Mouse (Mus musculus): ENCODE measurements around the gene Fstl4. TPM values are rescaled to one million over a fixed set of nuclear protein-coding genes. Genes with fewer than 3 reads are reported as not detected.

The Fstl4 gene
- polyA plus RNA-seq, 1 experiment from 2014 or later: 1.7 TPM

- Histone ChIP-seq H3K4me2 (replicated peaks; ENCODE audit: low read depth, low read length) (no peak overlapping the region), H3K27me3 (ENCODE audit: control insufficient read depth, insufficient read depth, low read length) (no peaks in the 10 kb centered on the region), H3K9me3 (ENCODE audit: control insufficient read depth, low read depth, low read length) (no peaks in the 10 kb centered on the region), H3K4me1 (ENCODE audit: control insufficient read depth, insufficient read depth, low read length) (no peaks in the 10 kb centered on the region), H3K27ac (ENCODE audit: low read length) (no peak overlapping the region), H3K4me3 (ENCODE audit: low read depth, low read length) (no peak overlapping the region), H3K9ac (replicated peaks; ENCODE audit: low read depth, low read length) (no peak overlapping the region), H3K36me3 (ENCODE audit: control insufficient read depth, insufficient read depth, low read length) (no peaks in the 10 kb centered on the region)
- no peak for ATAC-seq (ENCODE audit: insufficient number of reproducible peaks, insufficient read depth, low FRiP score, low read depth)
- WGBS: 86% methylated on average over 5 of the region's 5 CpGs
Measured at GRCm38 (mm10) chr11:52782426-52782825, 18.0 kb downstream of the Fstl4 start.

- Histone ChIP-seq H3K4me2 (replicated peaks; ENCODE audit: low read depth, low read length) (no peak overlapping the region), H3K4me3 (ENCODE audit: low read depth, low read length) (no peak overlapping the region), H3K36me3 (ENCODE audit: control insufficient read depth, insufficient read depth, low read length) (no peaks in the 10 kb centered on the region), H3K27me3 (ENCODE audit: control insufficient read depth, insufficient read depth, low read length) (no peaks in the 10 kb centered on the region), H3K4me1 (ENCODE audit: control insufficient read depth, insufficient read depth, low read length) (no peaks in the 10 kb centered on the region), H3K9me3 (ENCODE audit: control insufficient read depth, low read depth, low read length) (no peaks in the 10 kb centered on the region), H3K27ac (ENCODE audit: low read length) (no peak overlapping the region), H3K9ac (replicated peaks; ENCODE audit: low read depth, low read length) (no peak overlapping the region)
- ATAC-seq (ENCODE audit: insufficient number of reproducible peaks, insufficient read depth, low FRiP score, low read depth): no peak
- WGBS: 76% methylated on average over 5 of the region's 5 CpGs
Measured at GRCm38 (mm10) chr11:52794331-52794730, 29.9 kb downstream of the Fstl4 start.

- Histone ChIP-seq H3K4me1 (ENCODE audit: control insufficient read depth, insufficient read depth, low read length) (no peaks in the 10 kb centered on the region), H3K27ac (ENCODE audit: low read length) (no peak overlapping the region), H3K27me3 (ENCODE audit: control insufficient read depth, insufficient read depth, low read length) (no peaks in the 10 kb centered on the region), H3K9ac (replicated peaks; ENCODE audit: low read depth, low read length) (no peak overlapping the region), H3K4me2 (replicated peaks; ENCODE audit: low read depth, low read length) (no peak overlapping the region), H3K4me3 (ENCODE audit: low read depth, low read length) (no peak overlapping the region), H3K36me3 (ENCODE audit: control insufficient read depth, insufficient read depth, low read length) (no peaks in the 10 kb centered on the region), H3K9me3 (ENCODE audit: control insufficient read depth, low read depth, low read length) (no peaks in the 10 kb centered on the region)
- 84% methylated on average over 2 of the region's 2 CpGs for WGBS
- no peak for ATAC-seq (ENCODE audit: insufficient number of reproducible peaks, insufficient read depth, low FRiP score, low read depth)
Measured at GRCm38 (mm10) chr11:52809542-52809941, 45.1 kb downstream of the Fstl4 start.

- Histone ChIP-seq H3K27ac (ENCODE audit: low read length) (no peak overlapping the region), H3K36me3 (ENCODE audit: control insufficient read depth, insufficient read depth, low read length) (no peaks in the 10 kb centered on the region), H3K4me1 (ENCODE audit: control insufficient read depth, insufficient read depth, low read length) (no peaks in the 10 kb centered on the region), H3K9me3 (ENCODE audit: control insufficient read depth, low read depth, low read length) (no peaks in the 10 kb centered on the region), H3K4me3 (ENCODE audit: low read depth, low read length) (no peak overlapping the region), H3K4me2 (replicated peaks; ENCODE audit: low read depth, low read length) (no peak overlapping the region), H3K9ac (replicated peaks; ENCODE audit: low read depth, low read length) (no peak overlapping the region), H3K27me3 (ENCODE audit: control insufficient read depth, insufficient read depth, low read length) (no peaks in the 10 kb centered on the region)
- no peak for ATAC-seq (ENCODE audit: insufficient number of reproducible peaks, insufficient read depth, low FRiP score, low read depth)
- 77% methylated on average over 4 of the region's 4 CpGs for WGBS
Measured at GRCm38 (mm10) chr11:52816004-52816403, 51.6 kb downstream of the Fstl4 start.

- Histone ChIP-seq H3K27ac (ENCODE audit: low read length) (no peak overlapping the region), H3K9me3 (ENCODE audit: control insufficient read depth, low read depth, low read length) (no peaks in the 10 kb centered on the region), H3K9ac (replicated peaks; ENCODE audit: low read depth, low read length) (no peak overlapping the region), H3K4me1 (ENCODE audit: control insufficient read depth, insufficient read depth, low read length) (no peaks in the 10 kb centered on the region), H3K4me2 (replicated peaks; ENCODE audit: low read depth, low read length) (no peak overlapping the region), H3K4me3 (ENCODE audit: low read depth, low read length) (no peak overlapping the region), H3K27me3 (ENCODE audit: control insufficient read depth, insufficient read depth, low read length) (no peaks in the 10 kb centered on the region), H3K36me3 (ENCODE audit: control insufficient read depth, insufficient read depth, low read length) (no peaks in the 10 kb centered on the region)
- WGBS: 15% methylated on average over 2 of the region's 2 CpGs
- no peak for ATAC-seq (ENCODE audit: insufficient number of reproducible peaks, insufficient read depth, low FRiP score, low read depth)
Measured at GRCm38 (mm10) chr11:52820336-52820905, 56.0 kb downstream of the Fstl4 start.

GRCm38 (mm10) chr11:52826591-52826990, 62.2 kb downstream of the Fstl4 start:
- H3K36me3 ChIP-seq (ENCODE audit: control insufficient read depth, insufficient read depth, low read length): no peaks in the 10 kb centered on the region
- no peak overlapping the region for H3K27ac ChIP-seq (ENCODE audit: low read length)
- no peak for ATAC-seq (ENCODE audit: insufficient number of reproducible peaks, insufficient read depth, low FRiP score, low read depth)
- WGBS: 82% methylated on average over 2 of the region's 2 CpGs
- H3K27me3 ChIP-seq (ENCODE audit: control insufficient read depth, insufficient read depth, low read length): no peaks in the 10 kb centered on the region
- no peaks in the 10 kb centered on the region for H3K4me1 ChIP-seq (ENCODE audit: control insufficient read depth, insufficient read depth, low read length)
- no peak overlapping the region for H3K4me3 ChIP-seq (ENCODE audit: low read depth, low read length)
- no peaks in the 10 kb centered on the region for H3K9me3 ChIP-seq (ENCODE audit: control insufficient read depth, low read depth, low read length)
- H3K4me2 ChIP-seq (replicated peaks; ENCODE audit: low read depth, low read length): no peak overlapping the region
- no peak overlapping the region for H3K9ac ChIP-seq (replicated peaks; ENCODE audit: low read depth, low read length)

GRCm38 (mm10) chr11:52831631-52832310, 67.3 kb downstream of the Fstl4 start:
- Histone ChIP-seq H3K9ac (replicated peaks; ENCODE audit: low read depth, low read length) (no peak overlapping the region), H3K4me2 (replicated peaks; ENCODE audit: low read depth, low read length) (no peak overlapping the region), H3K4me3 (ENCODE audit: low read depth, low read length) (no peak overlapping the region), H3K27ac (ENCODE audit: low read length) (no peak overlapping the region), H3K9me3 (ENCODE audit: control insufficient read depth, low read depth, low read length) (no peaks in the 10 kb centered on the region), H3K27me3 (ENCODE audit: control insufficient read depth, insufficient read depth, low read length) (no peaks in the 10 kb centered on the region), H3K4me1 (ENCODE audit: control insufficient read depth, insufficient read depth, low read length) (no peaks in the 10 kb centered on the region), H3K36me3 (ENCODE audit: control insufficient read depth, insufficient read depth, low read length) (no peaks in the 10 kb centered on the region)
- ATAC-seq (ENCODE audit: insufficient number of reproducible peaks, insufficient read depth, low FRiP score, low read depth): no peak
- WGBS: 81% methylated on average over 12 of the region's 12 CpGs

- WGBS: 85% methylated on average over 1 of the region's 1 CpGs
- H3K9ac ChIP-seq (replicated peaks; ENCODE audit: low read depth, low read length): no peak overlapping the region
- no peaks in the 10 kb centered on the region for H3K9me3 ChIP-seq (ENCODE audit: control insufficient read depth, low read depth, low read length)
- H3K27ac ChIP-seq (ENCODE audit: low read length): no peak overlapping the region
- H3K4me1 ChIP-seq (ENCODE audit: control insufficient read depth, insufficient read depth, low read length): no peaks in the 10 kb centered on the region
- H3K4me3 ChIP-seq (ENCODE audit: low read depth, low read length): no peak overlapping the region
- H3K4me2 ChIP-seq (replicated peaks; ENCODE audit: low read depth, low read length): no peak overlapping the region
- no peaks in the 10 kb centered on the region for H3K36me3 ChIP-seq (ENCODE audit: control insufficient read depth, insufficient read depth, low read length)
- no peak for ATAC-seq (ENCODE audit: insufficient number of reproducible peaks, insufficient read depth, low FRiP score, low read depth)
- no peaks in the 10 kb centered on the region for H3K27me3 ChIP-seq (ENCODE audit: control insufficient read depth, insufficient read depth, low read length)
Measured at GRCm38 (mm10) chr11:52832311-52832675, 67.9 kb downstream of the Fstl4 start.

GRCm38 (mm10) chr11:52848691-52849090, 84.3 kb downstream of the Fstl4 start:
- H3K27me3 ChIP-seq (ENCODE audit: control insufficient read depth, insufficient read depth, low read length): no peaks in the 10 kb centered on the region
- no peak overlapping the region for H3K4me3 ChIP-seq (ENCODE audit: low read depth, low read length)
- H3K36me3 ChIP-seq (ENCODE audit: control insufficient read depth, insufficient read depth, low read length): no peaks in the 10 kb centered on the region
- H3K4me1 ChIP-seq (ENCODE audit: control insufficient read depth, insufficient read depth, low read length): no peaks in the 10 kb centered on the region
- H3K9me3 ChIP-seq (ENCODE audit: control insufficient read depth, low read depth, low read length): no peaks in the 10 kb centered on the region
- WGBS: 74% methylated on average over 2 of the region's 2 CpGs
- ATAC-seq (ENCODE audit: insufficient number of reproducible peaks, insufficient read depth, low FRiP score, low read depth): no peak
- no peak overlapping the region for H3K9ac ChIP-seq (replicated peaks; ENCODE audit: low read depth, low read length)
- no peak overlapping the region for H3K27ac ChIP-seq (ENCODE audit: low read length)
- H3K4me2 ChIP-seq (replicated peaks; ENCODE audit: low read depth, low read length): no peak overlapping the region

All from stomach, embryonic 14.5 days (tissue).